Mouse (Mus musculus): ENCODE data around the gene Hsd11b1. TPM values are rescaled to one million over a fixed set of nuclear protein-coding genes. Genes with fewer than 3 reads are reported as not detected.
A peak's percentile ranks its signal among the peaks of the same experiment; 100 is the strongest.

Gene Hsd11b1
- polyA plus RNA-seq (2015; fragmentation: Nextera tagmentation; extraction: Ambion mirVana), result 1.5 TPM in 2 replicates

DNA sequence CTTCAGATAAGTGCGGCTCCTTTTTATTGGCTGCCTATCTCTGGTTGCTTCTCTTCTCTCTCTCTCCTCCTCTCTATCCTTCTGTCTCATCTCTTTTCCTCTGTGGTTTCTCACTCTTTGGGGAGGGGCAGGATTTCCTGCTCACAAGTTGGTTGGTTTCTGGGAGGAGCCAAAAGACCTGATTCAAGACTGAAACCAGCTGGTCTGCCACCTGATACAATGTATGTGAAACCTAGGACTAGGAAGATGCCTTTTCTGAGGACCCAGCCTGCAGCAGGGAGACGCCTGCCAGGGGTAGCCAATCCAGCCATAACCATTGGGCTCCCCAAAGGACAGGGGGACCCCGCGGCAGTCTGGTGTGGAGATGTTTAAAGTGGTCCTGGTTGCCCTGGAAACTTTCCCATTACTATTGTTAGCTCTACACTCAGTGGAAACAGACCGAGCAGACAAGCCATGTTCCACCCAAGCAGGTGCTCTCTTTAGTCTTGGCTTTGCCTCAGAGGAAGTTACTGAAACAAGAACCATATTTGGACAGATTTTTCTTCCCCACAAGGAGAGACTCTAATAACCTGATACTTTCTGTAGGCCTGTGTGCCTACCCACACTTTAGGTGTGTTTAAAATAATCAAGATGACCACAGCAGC is at the start of gene Hsd11b1:
Gene Hsd11b1 (minus strand): TSS at position 121 of the 644 bp plus-strand sequence.
- Histone ChIP-seq H3K4me1 (0 out of 2 replicates have a peak, but pooled peaks cover 10% of the 10 kb centered on the region), H3K9me3 (replicated peaks) (no peaks in the 10 kb centered on the region), H3K9ac (no peak within 1 kb of the TSS), H3K27ac (no peak within 1 kb of the TSS), H3K4me3 (replicated peaks) (no peak within 1 kb of the TSS), H3K4me2 (no peak within 1 kb of the TSS), H3K27me3 (no peaks in the 10 kb centered on the region), H3K36me3 (no peaks in the 10 kb centered on the region)
- WGBS, result 78% methylated on average over 5 of the region's 5 CpGs
- no peak for ATAC-seq (replicated peaks; ENCODE audit: low FRiP score)

DNA sequence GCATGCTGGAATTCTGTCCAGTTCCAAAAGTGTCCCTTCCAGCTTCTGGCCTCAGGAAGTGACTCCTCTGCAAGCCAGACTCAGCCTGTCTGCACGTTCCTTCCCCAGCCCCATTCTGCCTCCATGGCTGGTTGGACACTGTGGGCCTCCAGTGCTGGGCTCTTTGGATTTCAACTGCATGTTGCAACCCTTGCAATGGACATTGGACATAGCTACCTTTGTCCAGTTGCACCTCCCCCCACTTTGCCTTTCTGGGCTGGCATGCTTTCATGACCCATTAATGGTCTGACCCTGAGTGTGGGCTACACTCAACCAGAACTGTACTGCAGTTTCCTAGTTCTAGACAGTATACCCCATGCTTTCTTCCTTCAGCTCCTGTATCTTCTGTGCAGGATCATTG is 47.7 kb upstream of the Hsd11b1 start:
- Histone ChIP-seq H3K4me3 (replicated peaks) (no peak overlapping the region), H3K9ac (no peak overlapping the region), H3K4me2 (no peak overlapping the region), H3K27ac (no peak overlapping the region), H3K9me3 (replicated peaks) (no peaks in the 10 kb centered on the region), H3K4me1 (peaks cover 6% of the 10 kb centered on the region; the same call in 1 of the 2 replicates), H3K27me3 (no peaks in the 10 kb centered on the region), H3K36me3 (no peaks in the 10 kb centered on the region)
- WGBS, result 48% methylated on average over 1 of the region's 1 CpGs
- 0 out of 2 replicates have a peak, but pooled peaks have one; percentile 44 for ATAC-seq (replicated peaks; ENCODE audit: low FRiP score)

- Histone ChIP-seq H3K27me3 (no peaks in the 10 kb centered on the region), H3K9ac (no peak overlapping the region), H3K36me3 (no peaks in the 10 kb centered on the region), H3K4me2 (no peak overlapping the region), H3K4me1 (peaks cover 6% of the 10 kb centered on the region; the same call in 1 of the 2 replicates), H3K27ac (no peak overlapping the region), H3K9me3 (replicated peaks) (no peaks in the 10 kb centered on the region), H3K4me3 (replicated peaks) (no peak overlapping the region)
- no peak for ATAC-seq (replicated peaks; ENCODE audit: low FRiP score)
- 79% methylated on average over 3 of the region's 3 CpGs for WGBS
Measured at GRCm38 (mm10) chr1:193310519-193311085, 46.7 kb upstream of the Hsd11b1 start.

GRCm38 (mm10) chr1:193309785-193310518 is 46.1 kb upstream of the Hsd11b1 start:
- H3K4me3 ChIP-seq (replicated peaks), result no peak overlapping the region
- H3K27ac ChIP-seq, result no peak overlapping the region
- no peak overlapping the region for H3K4me2 ChIP-seq
- 81% methylated on average over 1 of the region's 1 CpGs for WGBS
- peaks cover 3% of the 10 kb centered on the region; the same call in 1 of the 2 replicates for H3K4me1 ChIP-seq
- no peak overlapping the region for H3K9ac ChIP-seq
- no peaks in the 10 kb centered on the region for H3K9me3 ChIP-seq (replicated peaks)
- H3K36me3 ChIP-seq, result no peaks in the 10 kb centered on the region
- H3K27me3 ChIP-seq, result no peaks in the 10 kb centered on the region
- no peak for ATAC-seq (replicated peaks; ENCODE audit: low FRiP score)

GRCm38 (mm10) chr1:193306832-193307231 is 43.0 kb upstream of the Hsd11b1 start:
- no peaks in the 10 kb centered on the region for H3K36me3 ChIP-seq
- H3K27me3 ChIP-seq, result no peaks in the 10 kb centered on the region
- 97% methylated on average over 2 of the region's 2 CpGs for WGBS
- H3K4me3 ChIP-seq (replicated peaks), result no peak overlapping the region
- H3K27ac ChIP-seq, result no peak overlapping the region
- H3K4me2 ChIP-seq, result no peak overlapping the region
- no peak for ATAC-seq (replicated peaks; ENCODE audit: low FRiP score)
- H3K4me1 ChIP-seq, result peaks cover 7% of the 10 kb centered on the region; the same call in 1 of the 2 replicates
- H3K9me3 ChIP-seq (replicated peaks), result no peaks in the 10 kb centered on the region
- no peak overlapping the region for H3K9ac ChIP-seq

DNA sequence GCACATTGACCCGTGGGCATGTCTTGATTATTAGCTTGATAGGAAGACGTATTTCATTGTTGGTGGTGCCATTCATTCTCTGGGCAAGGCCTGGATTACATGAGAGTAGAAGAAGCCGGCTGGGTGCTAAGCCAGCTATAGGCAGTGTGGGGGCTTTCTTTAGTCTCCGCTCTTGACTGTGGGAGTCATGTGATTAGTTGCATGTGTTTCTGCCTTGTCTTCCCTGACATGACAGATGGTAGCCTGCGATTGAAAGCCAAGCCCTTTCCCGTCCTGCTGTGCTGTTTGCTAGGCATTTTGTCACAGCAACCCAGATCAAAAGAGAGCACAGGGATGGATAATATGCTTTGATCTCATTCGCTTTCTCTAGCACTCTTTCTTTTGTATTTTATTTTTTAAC is 41.5 kb upstream of the Hsd11b1 start:
- H3K36me3 ChIP-seq, result no peaks in the 10 kb centered on the region
- no peak overlapping the region for H3K4me3 ChIP-seq (replicated peaks)
- no peak overlapping the region for H3K4me2 ChIP-seq
- no peak for ATAC-seq (replicated peaks; ENCODE audit: low FRiP score)
- 38% methylated on average over 7 of the region's 7 CpGs for WGBS
- H3K9ac ChIP-seq, result no peak overlapping the region
- H3K4me1 ChIP-seq, result peaks cover 14% of the 10 kb centered on the region; the same call in 1 of the 2 replicates
- H3K27me3 ChIP-seq, result no peaks in the 10 kb centered on the region
- no peak overlapping the region for H3K27ac ChIP-seq
- no peaks in the 10 kb centered on the region for H3K9me3 ChIP-seq (replicated peaks)

- H3K4me3 ChIP-seq (replicated peaks), result no peak overlapping the region
- no peaks in the 10 kb centered on the region for H3K9me3 ChIP-seq (replicated peaks)
- no peak overlapping the region for H3K4me2 ChIP-seq
- H3K4me1 ChIP-seq, result peaks cover 28% of the 10 kb centered on the region
- H3K36me3 ChIP-seq, result no peaks in the 10 kb centered on the region
- no peak overlapping the region for H3K9ac ChIP-seq
- no peaks in the 10 kb centered on the region for H3K27me3 ChIP-seq
- 73% methylated on average over 2 of the region's 2 CpGs for WGBS
- no peak overlapping the region for H3K27ac ChIP-seq
- ATAC-seq (replicated peaks; ENCODE audit: low FRiP score), result no peak
Measured at GRCm38 (mm10) chr1:193303096-193303495, 39.2 kb upstream of the Hsd11b1 start.

- Histone ChIP-seq H3K9me3 (replicated peaks) (no peaks in the 10 kb centered on the region), H3K4me3 (replicated peaks) (no peak overlapping the region), H3K4me1 (peaks cover 28% of the 10 kb centered on the region), H3K27me3 (no peaks in the 10 kb centered on the region), H3K4me2 (no peak overlapping the region), H3K36me3 (no peaks in the 10 kb centered on the region), H3K9ac (no peak overlapping the region), H3K27ac (no peak overlapping the region)
- WGBS, result 65% methylated on average over 8 of the region's 8 CpGs
- ATAC-seq (replicated peaks; ENCODE audit: low FRiP score), result no peak
Measured at GRCm38 (mm10) chr1:193302093-193302405, 38.2 kb upstream of the Hsd11b1 start.

DNA sequence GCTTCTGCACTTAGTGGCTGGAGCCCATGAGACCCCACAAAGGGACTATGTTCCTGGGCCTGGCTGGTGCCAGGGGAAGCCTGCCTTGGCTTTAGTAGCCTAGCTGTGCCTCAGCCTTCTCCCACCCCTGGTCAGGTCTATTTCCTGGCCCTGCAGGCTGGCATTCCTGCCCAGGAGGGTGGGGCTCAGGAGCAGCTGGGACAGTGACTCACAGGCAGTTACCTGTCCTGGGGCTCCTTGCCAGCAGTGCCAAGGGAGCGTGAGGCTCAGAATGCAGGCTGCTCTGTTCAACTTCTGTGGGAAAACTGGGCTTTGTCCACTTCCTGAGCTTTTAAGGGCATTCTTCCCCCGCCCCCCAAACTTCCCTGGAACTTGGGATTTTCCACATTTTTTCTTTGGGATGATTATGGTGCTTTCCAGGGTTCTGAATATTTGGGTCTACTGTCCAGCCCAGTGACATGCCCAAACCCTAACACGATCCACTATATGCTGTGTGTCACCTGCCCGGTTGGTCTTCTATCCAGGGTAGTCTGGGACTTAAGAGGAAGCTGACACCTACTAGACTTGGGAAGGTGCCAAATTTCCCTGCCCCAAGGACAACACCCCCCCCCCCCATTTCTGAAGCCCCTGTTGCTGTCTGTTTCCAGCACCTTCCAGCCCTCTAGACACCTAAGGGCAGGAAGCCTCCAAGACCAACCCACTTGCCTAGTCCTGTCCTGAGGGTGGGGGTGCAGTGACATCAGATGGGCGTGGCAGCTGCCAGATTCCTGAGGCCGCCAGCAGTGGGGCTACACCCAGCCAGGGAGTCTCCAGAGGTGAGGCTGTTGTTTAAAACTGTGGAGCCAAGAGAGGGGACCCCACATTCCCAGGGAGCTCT is 37.6 kb upstream of the Hsd11b1 start:
- H3K4me3 ChIP-seq (replicated peaks), result no peak overlapping the region
- no peaks in the 10 kb centered on the region for H3K36me3 ChIP-seq
- no peak overlapping the region for H3K9ac ChIP-seq
- no peak overlapping the region for H3K27ac ChIP-seq
- WGBS, result 59% methylated on average over 6 of the region's 6 CpGs
- H3K4me1 ChIP-seq, result peaks cover 28% of the 10 kb centered on the region
- H3K27me3 ChIP-seq, result no peaks in the 10 kb centered on the region
- ATAC-seq (replicated peaks; ENCODE audit: low FRiP score), result peak; percentile 18; the same call in 1 of the 2 replicates
- no peaks in the 10 kb centered on the region for H3K9me3 ChIP-seq (replicated peaks)
- H3K4me2 ChIP-seq, result no peak overlapping the region

- H3K4me2 ChIP-seq, result no peak overlapping the region
- no peak overlapping the region for H3K9ac ChIP-seq
- H3K27ac ChIP-seq, result no peak overlapping the region
- no peaks in the 10 kb centered on the region for H3K27me3 ChIP-seq
- no peaks in the 10 kb centered on the region for H3K36me3 ChIP-seq
- H3K4me1 ChIP-seq, result peaks cover 28% of the 10 kb centered on the region
- H3K4me3 ChIP-seq (replicated peaks), result no peak overlapping the region
- H3K9me3 ChIP-seq (replicated peaks), result no peaks in the 10 kb centered on the region
- no peak for ATAC-seq (replicated peaks; ENCODE audit: low FRiP score)
- 44% methylated on average over 1 of the region's 1 CpGs for WGBS
Measured at GRCm38 (mm10) chr1:193299995-193300394, 36.1 kb upstream of the Hsd11b1 start.

GRCm38 (mm10) chr1:193298141-193298765 is 34.4 kb upstream of the Hsd11b1 start:
- peaks cover 28% of the 10 kb centered on the region for H3K4me1 ChIP-seq
- H3K9ac ChIP-seq, result no peak overlapping the region
- WGBS, result 78% methylated on average over 3 of the region's 3 CpGs
- no peaks in the 10 kb centered on the region for H3K27me3 ChIP-seq
- H3K27ac ChIP-seq, result no peak overlapping the region
- no peak overlapping the region for H3K4me2 ChIP-seq
- no peak for ATAC-seq (replicated peaks; ENCODE audit: low FRiP score)
- H3K36me3 ChIP-seq, result no peaks in the 10 kb centered on the region
- no peaks in the 10 kb centered on the region for H3K9me3 ChIP-seq (replicated peaks)
- no peak overlapping the region for H3K4me3 ChIP-seq (replicated peaks)

Data from kidney, embryonic 15.5 days (tissue).